Mouse (Mus musculus) limb, embryonic 11.5 days (tissue): ENCODE results near the gene Katnal1. TPM values are rescaled to one million over a fixed set of nuclear protein-coding genes. Genes with fewer than 3 reads are reported as not detected.

Experiments
- ATAC-seq: fragments of 200-750 bp; cut with Nextera tagmentation; 2 replicates; pipeline ENCODE4 v1.8.0; 2017; ENCODE audit warnings: low read depth; ENCODE audit not compliant: insufficient number of reproducible peaks, low FRiP score, low TSS enrichment
- DNase-seq: peaks from one replicate; pipeline ENCODE4 v3.0.0-alpha.2; 2015; ENCODE audit warnings: low spot score
- H3K27ac ChIP-seq: fragments of 300-500 bp; sonication (generic); replicated peaks from 2 replicates; pipeline ENCODE4 v1.5.1; 2014; ENCODE audit warnings: low read depth, mild to moderate bottlenecking, low read length
- H3K27me3 ChIP-seq: fragments of 300-500 bp; sonication (generic); 2 replicates; pipeline ENCODE4 v1.6.1; 2014; ENCODE audit warnings: mild to moderate bottlenecking, low read length, mixed read lengths; ENCODE audit not compliant: control insufficient read depth, insufficient read depth
- H3K36me3 ChIP-seq: fragments of 300-500 bp; sonication (generic); 2 replicates; pipeline ENCODE4 v1.6.1; 2014; ENCODE audit warnings: mild to moderate bottlenecking, low read length, moderate library complexity, mixed read lengths; ENCODE audit not compliant: control insufficient read depth, insufficient read depth
- H3K4me1 ChIP-seq: fragments of 300-500 bp; sonication (generic); 2 replicates; pipeline ENCODE4 v1.6.1; 2014; ENCODE audit warnings: low read length, mixed read lengths; ENCODE audit not compliant: control insufficient read depth, insufficient read depth
- H3K4me2 ChIP-seq: fragments of 300-500 bp; sonication (generic); 2 replicates; pipeline ENCODE4 v1.6.1; 2014; ENCODE audit warnings: low read depth, mild to moderate bottlenecking, moderate library complexity; ENCODE audit not compliant: severe bottlenecking
- H3K4me3 ChIP-seq: fragments of 300-500 bp; sonication (generic); 2 replicates; pipeline ENCODE4 v1.5.1; 2014; ENCODE audit warnings: low read depth, low read length
- H3K9ac ChIP-seq: fragments of 300-500 bp; sonication (generic); 2 replicates; pipeline ENCODE4 v1.6.1; 2014; ENCODE audit warnings: mild to moderate bottlenecking, low read length
- H3K9me3 ChIP-seq: fragments of 300-500 bp; sonication (generic); 2 replicates; pipeline ENCODE4 v1.6.1; 2016; ENCODE audit warnings: low read length; ENCODE audit not compliant: control insufficient read depth
- WGBS: fragments of 180-500 bp; shearing (Covaris S2); extraction: QIAGEN DNeasy Blood & Tissue Kit; methylation state at CpG from one replicate; pipeline ENCODE4 v1.1.7; 2014; 5-methylcytosine and 5-hydroxymethylcytosine counted together
- polyA plus RNA-seq: library from polyadenylated mRNA; unstranded; fragments of >200 nt; fragmentation: Nextera tagmentation; extraction: Ambion mirVana; gene quantifications from 2 replicates; pipeline ENCODE4 v1.2.1, GENCODE M21; 2014

Katnal1 gene
- polyA plus RNA-seq, 1 experiment from 2014 or later: 24.2 TPM

DNA sequence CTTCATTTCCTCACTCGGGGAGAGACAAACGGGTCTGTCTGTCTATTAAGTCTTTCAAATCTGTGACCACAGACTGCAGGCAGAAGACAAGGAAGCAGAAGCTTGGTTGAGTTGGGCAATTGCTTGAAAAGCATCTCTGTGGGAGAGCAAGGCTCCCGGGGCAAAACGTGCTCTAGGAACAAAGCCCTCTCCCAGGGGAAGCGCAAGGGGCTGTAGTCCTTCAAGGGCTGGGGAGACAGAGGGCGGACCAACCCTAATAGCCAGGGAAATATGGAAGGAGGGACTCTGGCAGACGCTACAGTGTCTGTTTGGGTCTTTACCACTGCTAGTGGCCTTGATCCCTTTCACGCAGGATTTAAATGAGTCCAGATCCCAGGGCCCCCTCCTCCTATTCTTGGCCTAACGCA lies 98.0 kb downstream of the Katnal1 start:
- H3K27me3 ChIP-seq: peaks cover 3% of the 10 kb centered on the region; the same call in 1 of the 2 replicates
- WGBS: 14% methylated on average over 9 of the region's 9 CpGs
- peak overlapping the region; percentile 18; the same call in 1 of the 2 replicates for H3K4me2 ChIP-seq
- DNase-seq: no peak
- no peak for ATAC-seq
- no peaks in the 10 kb centered on the region for H3K36me3 ChIP-seq
- no peak overlapping the region for H3K27ac ChIP-seq
- H3K4me1 ChIP-seq: no peaks in the 10 kb centered on the region
- 0 out of 2 replicates have a peak overlapping the region, but pooled peaks have one; percentile 2 for H3K4me3 ChIP-seq
- H3K9me3 ChIP-seq: no peaks in the 10 kb centered on the region; the same call in 1 of the 2 replicates
- H3K9ac ChIP-seq: no peak overlapping the region

DNA sequence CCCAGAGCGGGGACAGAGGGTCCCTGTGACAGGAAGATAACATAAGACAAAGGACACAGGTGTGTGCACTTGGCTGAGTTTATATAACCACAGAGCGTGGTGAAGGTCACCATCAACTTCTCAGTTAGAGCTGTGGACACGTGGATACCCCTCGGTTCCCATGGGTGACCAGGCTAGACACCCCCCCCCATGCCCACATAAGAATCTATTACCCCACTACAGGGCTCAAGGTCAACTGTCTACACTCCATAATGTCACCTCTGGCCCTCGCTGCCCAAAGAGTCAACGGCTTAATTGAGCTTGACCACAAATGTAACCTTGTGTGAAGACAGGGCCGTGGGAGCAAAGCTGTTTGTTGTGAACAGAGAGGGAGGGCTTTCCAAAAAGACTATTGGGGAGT lies 103.4 kb downstream of the Katnal1 start:
- ATAC-seq: no peak

GRCm38 (mm10) chr5:148822772-148823171 lies 106.3 kb downstream of the Katnal1 start:
- Histone ChIP-seq H3K4me1 (0 out of 2 replicates have a peak, but pooled peaks cover 3% of the 10 kb centered on the region), H3K9ac (no peak overlapping the region), H3K36me3 (no peaks in the 10 kb centered on the region), H3K9me3 (no peaks in the 10 kb centered on the region; the same call in 1 of the 2 replicates), H3K4me3 (no peak overlapping the region), H3K4me2 (no peak overlapping the region), H3K27ac (no peak overlapping the region), H3K27me3 (no peaks in the 10 kb centered on the region)
- WGBS: 81% methylated on average over 13 of the region's 13 CpGs
- DNase-seq (no peak), ATAC-seq (no peak)

More for the DNA sequence above, 103.4 kb downstream of the Katnal1 start:
- WGBS: 82% methylated on average over 7 of the region's 7 CpGs
- Histone ChIP-seq H3K4me3 (no peak overlapping the region), H3K9me3 (no peaks in the 10 kb centered on the region; the same call in 1 of the 2 replicates), H3K9ac (no peak overlapping the region), H3K27me3 (no peaks in the 10 kb centered on the region), H3K4me2 (no peak overlapping the region), H3K27ac (no peak overlapping the region), H3K36me3 (no peaks in the 10 kb centered on the region), H3K4me1 (no peaks in the 10 kb centered on the region)
- no peak for DNase-seq

Other genes with a start within 250 kb of the Katnal1 start
- 1.9 TPM in 1 of 2 replicates, not detected in the other for gene Gm42791, start 65.8 kb upstream of the Katnal1 start, polyA plus RNA-seq